Mouse (Mus musculus) liver, embryonic 13.5 days (tissue): ENCODE results near the gene Brd3. TPM values are rescaled to one million over a fixed set of nuclear protein-coding genes. Genes with fewer than 3 reads are reported as not detected.

Experiments
- ATAC-seq: fragments of 200-750 bp; cut with Nextera tagmentation; 2 replicates; pipeline ENCODE4 v1.8.0; 2017; ENCODE audit warnings: low read depth, mild to moderate bottlenecking, moderate number of reproducible peaks, moderate library complexity
- DNase-seq: peaks from one replicate; pipeline ENCODE4 v3.0.0; 2022
- H3K27ac ChIP-seq: fragments of 300-500 bp; sonication (generic); 2 replicates; pipeline ENCODE4 v1.5.1; 2015; ENCODE audit warnings: moderate library complexity, mild to moderate bottlenecking, inconsistent platforms
- H3K27me3 ChIP-seq: fragments of 300-500 bp; sonication (generic); 2 replicates; pipeline ENCODE4 v1.6.1; 2015; ENCODE audit warnings: mild to moderate bottlenecking, inconsistent platforms
- H3K36me3 ChIP-seq: fragments of 300-500 bp; sonication (generic); 2 replicates; pipeline ENCODE4 v1.6.1; 2015; ENCODE audit warnings: mild to moderate bottlenecking, inconsistent platforms
- H3K4me1 ChIP-seq: fragments of 300-500 bp; sonication (generic); replicated peaks from 2 replicates; pipeline ENCODE4 v1.6.1; 2015; ENCODE audit warnings: inconsistent platforms
- H3K4me2 ChIP-seq: fragments of 300-500 bp; sonication (generic); 2 replicates; pipeline ENCODE4 v1.6.1; 2015; ENCODE audit warnings: inconsistent platforms, mild to moderate bottlenecking, moderate library complexity
- H3K4me3 ChIP-seq: fragments of 300-500 bp; sonication (generic); replicated peaks from 2 replicates; pipeline ENCODE4 v1.5.1; 2015; ENCODE audit warnings: mild to moderate bottlenecking, inconsistent platforms
- H3K9ac ChIP-seq: fragments of 300-500 bp; sonication (generic); 2 replicates; pipeline ENCODE4 v1.6.1; 2015; ENCODE audit warnings: mild to moderate bottlenecking, inconsistent platforms
- H3K9me3 ChIP-seq: fragments of 300-500 bp; sonication (generic); replicated peaks from 2 replicates; pipeline ENCODE4 v1.6.1; 2016; ENCODE audit warnings: inconsistent platforms
- WGBS: fragments of 180-500 bp; shearing (Covaris S2); methylation state at CpG from one replicate; pipeline ENCODE4 v1.1.7; 2015; ENCODE audit not compliant: insufficient replicate concordance; 5-methylcytosine and 5-hydroxymethylcytosine counted together
- polyA plus RNA-seq: library from polyadenylated mRNA; unstranded; fragments of >200 nt; fragmentation: Nextera tagmentation; extraction: Ambion mirVana; gene quantifications from 2 replicates; pipeline ENCODE4 v1.2.1, GENCODE M21; 2015

Brd3 gene
- polyA plus RNA-seq, 1 experiment from 2014 or later: 25.0 TPM

GRCm38 (mm10) chr2:27480367-27480766 lies 27.1 kb downstream of the Brd3 start:
- H3K4me1 ChIP-seq: peaks cover 25% of the 10 kb centered on the region
- no peaks in the 10 kb centered on the region for H3K36me3 ChIP-seq
- H3K4me2 ChIP-seq: no peak overlapping the region
- WGBS: 53% methylated on average over 4 of the region's 4 CpGs
- no peaks in the 10 kb centered on the region for H3K27me3 ChIP-seq
- ATAC-seq (no peak), DNase-seq (no peak)
- no peak overlapping the region for H3K9ac ChIP-seq
- H3K9me3 ChIP-seq: no peaks in the 10 kb centered on the region
- H3K27ac ChIP-seq: peak overlapping the region; percentile 9; the same call in 1 of the 2 replicates
- no peak overlapping the region for H3K4me3 ChIP-seq

- ATAC-seq (no peak), DNase-seq (no peak)
- no peaks in the 10 kb centered on the region for H3K9me3 ChIP-seq
- 0 out of 2 replicates have a peak overlapping the region, but pooled peaks have one; percentile 4 for H3K9ac ChIP-seq
- peaks cover 25% of the 10 kb centered on the region for H3K4me1 ChIP-seq
- 49% methylated on average over 4 of the region's 4 CpGs for WGBS
- no peaks in the 10 kb centered on the region for H3K27me3 ChIP-seq
- H3K4me3 ChIP-seq: no peak overlapping the region
- H3K4me2 ChIP-seq: no peak overlapping the region
- H3K36me3 ChIP-seq: no peaks in the 10 kb centered on the region
- peak overlapping the region; percentile 50 for H3K27ac ChIP-seq
Measured at GRCm38 (mm10) chr2:27479821-27480220, 27.6 kb downstream of the Brd3 start.

GRCm38 (mm10) chr2:27476303-27477192 lies 30.9 kb downstream of the Brd3 start:
- DNase-seq (no peak), ATAC-seq (no peak)
- Histone ChIP-seq H3K27me3 (no peaks in the 10 kb centered on the region), H3K9me3 (no peaks in the 10 kb centered on the region), H3K4me1 (peaks cover 57% of the 10 kb centered on the region), H3K36me3 (peaks cover 13% of the 10 kb centered on the region), H3K27ac (peak overlapping the region; percentile 93), H3K9ac (peak overlapping the region; percentile 90), H3K4me3 (peak overlapping the region; percentile 94), H3K4me2 (peak overlapping the region; percentile 87)
- WGBS: 34% methylated on average over 11 of the region's 11 CpGs

- Histone ChIP-seq H3K4me1 (peaks cover 65% of the 10 kb centered on the region), H3K27me3 (no peaks in the 10 kb centered on the region), H3K9ac (peak overlapping the region; percentile 90), H3K4me2 (peak overlapping the region; percentile 87), H3K36me3 (peaks cover 20% of the 10 kb centered on the region), H3K4me3 (peak overlapping the region; percentile 94), H3K9me3 (no peaks in the 10 kb centered on the region), H3K27ac (peak overlapping the region; percentile 93)
- under 1% methylated on average over 91 of the region's 96 CpGs for WGBS
- peak; percentile 86 for DNase-seq
- ATAC-seq: peak; percentile 95
Measured at GRCm38 (mm10) chr2:27475495-27476302, 31.8 kb downstream of the Brd3 start.

GRCm38 (mm10) chr2:27474621-27475484 lies 32.6 kb downstream of the Brd3 start:
- Histone ChIP-seq H3K27me3 (no peaks in the 10 kb centered on the region), H3K4me2 (peak overlapping the region; percentile 87), H3K36me3 (peaks cover 20% of the 10 kb centered on the region), H3K9me3 (no peaks in the 10 kb centered on the region), H3K4me1 (peaks cover 67% of the 10 kb centered on the region), H3K9ac (peak overlapping the region; percentile 90), H3K4me3 (peak overlapping the region; percentile 94), H3K27ac (peak overlapping the region; percentile 89)
- DNase-seq: peak; percentile 33
- WGBS: under 1% methylated on average over 84 of the region's 84 CpGs
- ATAC-seq: peak; percentile 13

- Histone ChIP-seq H3K27me3 (no peaks in the 10 kb centered on the region), H3K4me2 (peak overlapping the region; percentile 87)
Measured at GRCm38 (mm10) chr2:27473911-27474310, 33.6 kb downstream of the Brd3 start.

GRCm38 (mm10) chr2:27473061-27473765 lies 34.2 kb downstream of the Brd3 start:
- WGBS: 56% methylated on average over 7 of the region's 7 CpGs
- Histone ChIP-seq H3K9ac (peak overlapping the region; percentile 90), H3K27me3 (no peaks in the 10 kb centered on the region), H3K27ac (peak overlapping the region; percentile 92), H3K4me2 (peak overlapping the region; percentile 87), H3K36me3 (peaks cover 34% of the 10 kb centered on the region), H3K4me3 (peak overlapping the region; percentile 94), H3K4me1 (peaks cover 79% of the 10 kb centered on the region), H3K9me3 (no peaks in the 10 kb centered on the region)
- DNase-seq (no peak), ATAC-seq (no peak)

More at GRCm38 (mm10) chr2:27473911-27474310, 33.6 kb downstream of the Brd3 start:
- WGBS: 31% methylated on average over 4 of the region's 4 CpGs
- ATAC-seq: no peak
- Histone ChIP-seq H3K4me1 (peaks cover 72% of the 10 kb centered on the region), H3K36me3 (peaks cover 27% of the 10 kb centered on the region), H3K4me3 (peak overlapping the region; percentile 94), H3K9me3 (no peaks in the 10 kb centered on the region), H3K27ac (peak overlapping the region; percentile 89; the same call in 1 of the 2 replicates), H3K9ac (peak overlapping the region; percentile 90)
- DNase-seq: no peak

- no peaks in the 10 kb centered on the region for H3K9me3 ChIP-seq
- H3K27me3 ChIP-seq: no peaks in the 10 kb centered on the region
- H3K36me3 ChIP-seq: peaks cover 48% of the 10 kb centered on the region
- peak overlapping the region; percentile 90 for H3K9ac ChIP-seq
- DNase-seq: no peak
- H3K4me3 ChIP-seq: 0 out of 2 replicates have a peak overlapping the region, but pooled peaks have one; percentile 11
- peak overlapping the region; percentile 87 for H3K4me2 ChIP-seq
- H3K4me1 ChIP-seq: peaks cover 87% of the 10 kb centered on the region
- peak overlapping the region; percentile 92 for H3K27ac ChIP-seq
- ATAC-seq: no peak
Measured at GRCm38 (mm10) chr2:27471170-27471584, 36.3 kb downstream of the Brd3 start.

GRCm38 (mm10) chr2:27470535-27470934 lies 36.9 kb downstream of the Brd3 start:
- Histone ChIP-seq H3K9ac (peak overlapping the region; percentile 90), H3K4me1 (peaks cover 87% of the 10 kb centered on the region), H3K4me3 (0 out of 2 replicates have a peak overlapping the region, but pooled peaks have one; percentile 11), H3K27ac (peak overlapping the region; percentile 92), H3K36me3 (peaks cover 54% of the 10 kb centered on the region), H3K4me2 (peak overlapping the region; percentile 87), H3K27me3 (no peaks in the 10 kb centered on the region), H3K9me3 (no peaks in the 10 kb centered on the region)
- ATAC-seq (peak; percentile 71), DNase-seq (peak; percentile 40)
- 14% methylated on average over 2 of the region's 2 CpGs for WGBS

- H3K27me3 ChIP-seq: no peaks in the 10 kb centered on the region
- no peak for DNase-seq
- no peaks in the 10 kb centered on the region for H3K9me3 ChIP-seq
- H3K4me2 ChIP-seq: peak overlapping the region; percentile 87
- ATAC-seq: no peak
- peaks cover 59% of the 10 kb centered on the region for H3K36me3 ChIP-seq
- peak overlapping the region; percentile 92 for H3K27ac ChIP-seq
- 51% methylated on average over 3 of the region's 3 CpGs for WGBS
- peaks cover 87% of the 10 kb centered on the region for H3K4me1 ChIP-seq
- H3K4me3 ChIP-seq: 0 out of 2 replicates have a peak overlapping the region, but pooled peaks have one; percentile 1
- peak overlapping the region; percentile 90 for H3K9ac ChIP-seq
Measured at GRCm38 (mm10) chr2:27469991-27470355, 37.5 kb downstream of the Brd3 start.
